Mouse (Mus musculus): Measurements from ENCODE around the gene Ifi27l2a.

Gene Ifi27l2a

GRCm38 (mm10) chr12:103425729-103426470 is 17.6 kb downstream of the Ifi27l2a start, which contains the start of gene Ddx24:
Gene Ddx24, minus strand, starts transcription at chr12:103425830.
- DNase-seq (ENCODE audit: low read depth) = peak; percentile 99

- no peak for DNase-seq (ENCODE audit: low read depth)
Measured at GRCm38 (mm10) chr12:103425016-103425728, 18.3 kb downstream of the Ifi27l2a start.

DNA sequence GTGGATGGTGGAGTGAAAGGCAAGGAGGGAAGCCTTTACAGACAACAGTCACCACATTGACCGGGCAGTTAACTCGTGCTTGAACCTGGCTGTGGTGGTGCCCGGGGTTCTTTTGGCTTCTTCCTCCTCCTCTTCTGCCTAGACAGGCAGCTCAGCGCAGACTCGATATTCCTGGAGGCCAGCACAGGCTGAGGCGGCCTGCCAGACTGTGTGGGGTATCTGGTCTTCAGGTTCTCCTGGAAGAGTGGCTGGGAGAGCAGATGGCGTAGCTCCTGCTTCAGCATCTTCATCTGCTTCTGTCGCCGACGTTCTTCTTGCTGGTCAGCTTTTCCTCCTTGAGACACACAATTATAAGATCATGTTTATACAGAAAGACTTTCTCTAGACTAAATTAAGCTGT is 35.3 kb downstream of the Ifi27l2a start:
- DNase-seq (ENCODE audit: low read depth) = no peak

GRCm38 (mm10) chr12:103407720-103408119 is 35.8 kb downstream of the Ifi27l2a start, which contains the start of gene 9330161L09Rik:
Gene 9330161L09Rik, minus strand, starts transcription at chr12:103407820.
- no peak for DNase-seq (ENCODE audit: low read depth)

- no peak for DNase-seq (ENCODE audit: low read depth)
Measured at GRCm38 (mm10) chr12:103404131-103404530, 39.3 kb downstream of the Ifi27l2a start.

- no peak for DNase-seq (ENCODE audit: low read depth)
Measured at GRCm38 (mm10) chr12:103396751-103397150, 46.7 kb downstream of the Ifi27l2a start.

GRCm38 (mm10) chr12:103395486-103396275 is 47.8 kb downstream of the Ifi27l2a start:
- DNase-seq (ENCODE audit: low read depth) = no peak

DNA sequence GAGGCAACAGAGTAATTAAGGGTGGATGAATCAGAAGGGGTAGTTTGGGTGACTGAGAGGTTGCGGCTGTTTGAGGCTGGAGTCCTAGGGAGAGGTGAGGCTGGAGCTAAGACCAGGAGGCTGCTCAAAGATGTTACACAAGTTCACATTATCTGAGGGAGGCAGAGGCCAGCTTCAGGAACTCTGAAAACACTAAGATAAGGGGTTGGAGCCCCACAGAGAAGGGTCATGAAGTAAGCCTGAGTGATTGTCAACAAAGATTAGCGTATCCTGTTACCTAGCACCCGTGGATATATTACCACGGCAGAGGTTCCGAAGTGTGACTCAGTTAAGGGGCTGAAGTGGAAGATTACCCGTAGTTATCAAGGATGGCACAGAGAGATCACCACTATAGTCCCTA is 50.0 kb downstream of the Ifi27l2a start:
- no peak for DNase-seq (ENCODE audit: low read depth)

All from NIH3T3 (cell line).